Mouse (Mus musculus): ENCODE measurements around the gene Btbd35f2. TPM values are rescaled to one million over a fixed set of nuclear protein-coding genes. Genes with fewer than 3 reads are reported as not detected.
"Not testable (repeated sequence)": the region's sequence is repeated elsewhere in the genome, so short reads cannot be mapped to it uniquely, and the experiment has no call there.

Gene Btbd35f2
- not detected in 2 replicates for polyA plus RNA-seq (2012; ENCODE audit: insufficient read depth, insufficient read length, missing spikeins)

GRCm38 (mm10) chrX:32278094-32278493, at the start of gene Btbd35f2:
Gene Btbd35f2, plus strand, starts transcription at chrX:32278394.
- not testable (repeated sequence) for H3K4me3 ChIP-seq (ENCODE audit: insufficient read depth, low read length); H3K27ac ChIP-seq (ENCODE audit: insufficient read depth, low read depth, low read length); H3K4me1 ChIP-seq (ENCODE audit: control insufficient read depth, insufficient read depth, low read length)

Other genes with a start within 250 kb of the Btbd35f2 start
- not detected in 2 replicates for gene Btbd35f22, start 230.6 kb upstream of the Btbd35f2 start, polyA plus RNA-seq (2012; ENCODE audit: insufficient read depth, insufficient read length, missing spikeins)